Mouse (Mus musculus): ENCODE measurements around the gene Lrrd1. TPM values are rescaled to one million over a fixed set of nuclear protein-coding genes. Genes with fewer than 3 reads are reported as not detected.

Gene Lrrd1
- total RNA-seq, 1 experiment from 2014 or later, result not detected

Other genes with a start within 250 kb of the Lrrd1 start
- gene Pex1, start 249.1 kb upstream of the Lrrd1 start, total RNA-seq (2017), result 21.0 and 32.2 TPM in 2 replicates
- gene Rbm48, start 248.6 kb upstream of the Lrrd1 start, total RNA-seq (2017), result 37.9 and 38.6 TPM in 2 replicates
- gene Tmbim7, start 194.0 kb upstream of the Lrrd1 start, total RNA-seq (2017), result 2.9 TPM in 1 of 2 replicates, not detected in the other
- gene Gatad1, start 188.0 kb upstream of the Lrrd1 start, total RNA-seq (2017), result 187 and 209 TPM in 2 replicates
- 43.5 and 68.3 TPM in 2 replicates for gene Ankib1, start 42.2 kb upstream of the Lrrd1 start, total RNA-seq (2017)
- gene Krit1, start 42.0 kb upstream of the Lrrd1 start, total RNA-seq (2017), result 67.0 and 67.5 TPM in 2 replicates
- gene Mterf1a, start 48.8 kb downstream of the Lrrd1 start, total RNA-seq (2017), result 11.2 and 17.0 TPM in 2 replicates
- gene Akap9, start 82.9 kb downstream of the Lrrd1 start, total RNA-seq (2017), result 75.4 and 103 TPM in 2 replicates